Mouse (Mus musculus): ENCODE measurements around the gene Gm11114.

Gene Gm11114

DNA sequence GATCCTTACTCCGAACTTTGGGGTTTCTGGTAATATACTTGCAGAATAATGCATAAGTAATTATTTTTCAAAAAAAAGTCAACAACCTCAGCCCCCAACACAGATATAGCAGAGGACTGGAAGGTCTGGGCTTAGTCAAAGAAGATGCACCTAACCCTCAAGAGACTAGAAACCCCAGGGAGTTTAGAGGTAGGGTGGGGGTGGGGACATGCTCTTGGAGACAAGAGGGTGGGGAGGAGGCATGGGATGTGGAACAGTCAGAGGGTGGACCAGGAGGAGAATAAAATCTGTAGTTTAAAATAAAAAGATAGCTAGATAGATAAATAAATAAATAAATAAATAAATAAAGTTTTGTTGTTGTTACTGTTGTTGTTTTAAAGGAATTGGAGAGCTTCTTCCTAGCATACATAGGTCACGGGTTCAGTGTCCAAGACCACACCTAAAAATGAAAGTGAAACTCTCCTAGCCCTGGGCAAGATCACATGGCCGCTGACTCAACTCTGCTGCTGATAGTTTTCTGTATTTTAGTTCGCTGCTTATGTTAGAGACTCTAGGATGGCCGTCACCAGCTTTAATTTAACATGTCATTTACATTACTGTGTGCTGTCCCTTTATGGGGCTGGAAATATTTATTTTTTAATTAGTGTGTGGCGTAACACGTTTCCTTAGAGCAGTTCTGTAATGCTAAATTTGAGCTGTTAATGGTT, 44.7 kb downstream of the Gm11114 start:
- DNase-seq (ENCODE audit: low spot score in 2 of 2), result no peak
